Mouse (Mus musculus): Measurements from ENCODE around the gene Pnck.

DNA sequence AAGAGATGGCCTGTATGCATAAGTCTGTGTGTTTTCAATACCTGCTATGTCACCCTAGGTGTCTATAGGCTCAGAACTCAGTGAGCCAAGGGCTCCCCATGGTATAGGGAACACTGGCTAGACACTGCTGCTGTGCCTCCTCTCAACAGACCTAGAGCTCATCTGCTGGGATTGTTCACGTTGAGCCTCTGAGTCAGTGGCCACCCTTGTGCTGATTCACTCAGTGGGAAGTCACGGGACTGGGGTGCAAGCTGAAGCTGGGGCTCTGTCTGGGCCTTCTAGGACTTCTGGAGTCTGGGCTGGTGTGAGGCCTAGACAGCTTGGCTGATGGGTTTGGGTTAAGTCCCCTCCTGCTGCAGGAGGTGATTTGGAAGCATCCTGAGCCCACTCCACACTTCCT, 15.3 kb upstream of the Pnck start:
- TF ChIP-seq POLR2A (IDR thresholded peaks at IDR 0.05; ENCODE audit: insufficient read depth, low read length) (no peak), CTCF (IDR thresholded peaks at IDR 0.05; ENCODE audit: low read depth, low read length) (no peak), EP300 (IDR thresholded peaks at IDR 0.05; ENCODE audit: insufficient read depth, low read depth, low read length) (no peak)
